Mouse (Mus musculus): ENCODE data around the gene Rin2.

The Rin2 gene

GRCm38 (mm10) chr2:145737196-145737595 lies 62.2 kb downstream of the Rin2 start:
- DNase-seq = no peak

GRCm38 (mm10) chr2:145740729-145741128 lies 65.7 kb downstream of the Rin2 start:
- DNase-seq = no peak

- DNase-seq = no peak
Measured at GRCm38 (mm10) chr2:145742795-145743710, 68.0 kb downstream of the Rin2 start.

- DNase-seq = no peak
Measured at GRCm38 (mm10) chr2:145746406-145746805, 71.4 kb downstream of the Rin2 start.

GRCm38 (mm10) chr2:145749645-145750044 lies 74.6 kb downstream of the Rin2 start:
- DNase-seq = no peak

- no peak for DNase-seq
Measured at GRCm38 (mm10) chr2:145752572-145752971, 77.6 kb downstream of the Rin2 start.

GRCm38 (mm10) chr2:145753973-145754372 lies 79.0 kb downstream of the Rin2 start:
- no peak for DNase-seq

GRCm38 (mm10) chr2:145755864-145756822 lies 81.1 kb downstream of the Rin2 start:
- no peak for DNase-seq

GRCm38 (mm10) chr2:145760121-145760520 lies 85.1 kb downstream of the Rin2 start:
- no peak for DNase-seq

- DNase-seq = no peak
Measured at GRCm38 (mm10) chr2:145761436-145761835, 86.4 kb downstream of the Rin2 start.

GRCm38 (mm10) chr2:145769964-145770363 lies 94.9 kb downstream of the Rin2 start:
- DNase-seq = no peak

GRCm38 (mm10) chr2:145770730-145771536 lies 95.9 kb downstream of the Rin2 start:
- no peak for DNase-seq

- DNase-seq = no peak
Measured at GRCm38 (mm10) chr2:145783247-145783646, 108.2 kb downstream of the Rin2 start.

- no peak for DNase-seq
Measured at GRCm38 (mm10) chr2:145784246-145784935, 109.4 kb downstream of the Rin2 start.

GRCm38 (mm10) chr2:145784964-145785363 lies 109.9 kb downstream of the Rin2 start:
- DNase-seq = no peak

- DNase-seq = no peak
Measured at GRCm38 (mm10) chr2:145785758-145786617, 111.0 kb downstream of the Rin2 start.

GRCm38 (mm10) chr2:145786618-145786932 lies 111.6 kb downstream of the Rin2 start:
- DNase-seq = no peak

- no peak for DNase-seq
Measured at GRCm38 (mm10) chr2:145787486-145787885, 112.5 kb downstream of the Rin2 start.

GRCm38 (mm10) chr2:145788562-145789346 lies 113.7 kb downstream of the Rin2 start:
- DNase-seq = no peak

GRCm38 (mm10) chr2:145793702-145794101 lies 118.7 kb downstream of the Rin2 start:
- DNase-seq = no peak

Measured in spleen, adult 18-20 months (tissue).